10 mouse cellular contexts compared by ENCODE assay signal in the genomic region with DNA sequence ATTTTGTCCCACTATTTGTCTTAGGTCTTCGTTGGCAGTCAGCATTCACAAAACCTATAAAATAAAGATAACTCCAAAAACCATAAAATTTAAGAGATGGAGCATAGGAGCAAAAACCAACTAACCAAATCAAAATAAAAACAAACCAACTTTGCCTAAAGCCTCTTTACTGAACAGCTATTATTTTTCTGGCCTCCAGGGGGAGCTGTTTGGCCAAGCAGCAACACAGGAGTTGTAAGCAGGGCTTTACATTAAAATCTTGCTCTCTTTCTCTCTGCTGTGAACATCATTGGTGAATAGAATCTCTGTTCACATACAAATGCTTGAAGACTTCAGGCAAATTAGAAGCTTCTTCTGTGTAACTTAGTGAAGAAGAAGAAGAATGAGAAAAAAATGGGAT. TPM values are rescaled to one million over a fixed set of nuclear protein-coding genes. Genes with fewer than 3 reads are reported as not detected.
DNase-seq lines count a peak whose midpoint lies in the region; ATAC-seq and TF ChIP-seq lines count a peak whose summit lies in the region.
"Had no signal": no experiment of that assay in that cellular context is flagged by ENCODE, and none has a peak within 500 bp of the region (broad histone marks: within the 10 kb centered on the region; RNA-seq: fewer than 3 reads in every experiment).

No protein-coding gene starts in this region.

- H3K4me2 ChIP-seq in forebrain, postnatal 0 days (ENCODE audit: low read depth) = no peak overlapping the region
- no peak overlapping the region for H3K4me2 ChIP-seq in forebrain, embryonic 12.5 days
- H3K4me2 ChIP-seq in liver, embryonic 12.5 days = no peak overlapping the region
- H3K4me2 ChIP-seq: heart, embryonic 15.5 days had no signal

- peak; percentile 71 for DNase-seq in forebrain, postnatal 0 days
- peak; percentile 24 for DNase-seq in liver, adult 2 months (ENCODE audit: extremely low read depth, low read depth, low spot score)
- DNase-seq in R1 (ENCODE audit: low read depth, low spot score) = peak; percentile 51
- DNase-seq in embryonic facial prominence, embryonic 10.5 days (ENCODE audit: low spot score) = peak; percentile 30
- DNase-seq in lung, postnatal 36 days = peak; percentile 53
- no peak for DNase-seq in gastrocnemius, adult 18-20 months (ENCODE audit: low spot score)

- no peak overlapping the region for H3K9ac ChIP-seq in forebrain, postnatal 0 days
- H3K9ac ChIP-seq in forebrain, embryonic 12.5 days = no peak overlapping the region
- H3K9ac ChIP-seq in liver, adult 2 months (ENCODE audit: low read depth, low read length) = no peak overlapping the region
- H3K9ac ChIP-seq in liver, embryonic 12.5 days = no peak overlapping the region
- H3K9ac ChIP-seq: heart, embryonic 15.5 days had no signal

- whole genome bisulfite sequencing in forebrain, postnatal 0 days = 0% methylated on average over 1 of the region's 1 CpGs
- 0% methylated on average over 1 of the region's 1 CpGs for WGBS in forebrain, embryonic 12.5 days
- WGBS in liver, adult 2 months = 2% methylated on average over 1 of the region's 1 CpGs
- 0% methylated on average over 1 of the region's 1 CpGs for WGBS in liver, embryonic 12.5 days (ENCODE audit: insufficient replicate concordance)
- 7% methylated on average over 1 of the region's 1 CpGs for whole genome bisulfite sequencing in embryonic facial prominence, embryonic 10.5 days

- no peaks in the 10 kb centered on the region for H3K27me3 ChIP-seq in forebrain, postnatal 0 days (ENCODE audit: insufficient read depth, low read length)
- no peaks in the 10 kb centered on the region for H3K27me3 ChIP-seq in forebrain, embryonic 12.5 days
- no peaks in the 10 kb centered on the region for H3K27me3 ChIP-seq in liver, adult 2 months (ENCODE audit: control insufficient read depth, insufficient read depth, low read length)
- no peaks in the 10 kb centered on the region; the same call in 1 of the 2 replicates for H3K27me3 ChIP-seq in liver, embryonic 12.5 days (replicated peaks)
- no peaks in the 10 kb centered on the region for H3K27me3 ChIP-seq in embryonic facial prominence, embryonic 10.5 days (replicated peaks; ENCODE audit: low read depth, poor library complexity, severe bottlenecking)
- H3K27me3 ChIP-seq: heart, embryonic 15.5 days had no signal

- H3K4me1 ChIP-seq in forebrain, postnatal 0 days (ENCODE audit: insufficient read depth) = no peaks in the 10 kb centered on the region
- H3K4me1 ChIP-seq in forebrain, embryonic 12.5 days = peaks cover 5% of the 10 kb centered on the region
- H3K4me1 ChIP-seq in liver, adult 2 months (ENCODE audit: control insufficient read depth, insufficient read depth, low read length) = no peaks in the 10 kb centered on the region; the same call in 1 of the 2 replicates
- peaks cover 5% of the 10 kb centered on the region for H3K4me1 ChIP-seq in liver, embryonic 12.5 days
- peaks cover 4% of the 10 kb centered on the region for H3K4me1 ChIP-seq in embryonic facial prominence, embryonic 10.5 days

- no peaks in the 10 kb centered on the region for H3K9me3 ChIP-seq in forebrain, postnatal 0 days (ENCODE audit: low read length)
- H3K9me3 ChIP-seq in forebrain, embryonic 12.5 days = no peaks in the 10 kb centered on the region
- no peaks in the 10 kb centered on the region for H3K9me3 ChIP-seq in liver, embryonic 12.5 days (replicated peaks)
- no peaks in the 10 kb centered on the region for H3K9me3 ChIP-seq in embryonic facial prominence, embryonic 10.5 days
- H3K9me3 ChIP-seq: heart, embryonic 15.5 days had no signal

- TF ChIP-seq POLR2A in liver, adult 2 months (IDR thresholded peaks at IDR 0.05; ENCODE audit: extremely low read depth, insufficient read depth, low read length) = no peak

- no peaks in the 10 kb centered on the region for H3K79me2 ChIP-seq in liver, adult 2 months (ENCODE audit: control insufficient read depth, insufficient read depth, low read length)

- ATAC-seq in forebrain, postnatal 0 days = peak; percentile 35; the same call in 1 of the 2 replicates
- ATAC-seq in forebrain, embryonic 12.5 days (ENCODE audit: low FRiP score) = no peak
- no peak for ATAC-seq in liver, embryonic 12.5 days

- H3K27ac ChIP-seq in forebrain, postnatal 0 days (ENCODE audit: low read depth, low read length) = no peak overlapping the region
- no peak overlapping the region for H3K27ac ChIP-seq in forebrain, embryonic 12.5 days
- H3K27ac ChIP-seq in liver, adult 2 months (replicated peaks; ENCODE audit: insufficient read depth, low read depth, low read length) = no peak overlapping the region
- H3K27ac ChIP-seq in liver, embryonic 12.5 days = no peak overlapping the region
- no peak overlapping the region for H3K27ac ChIP-seq in embryonic facial prominence, embryonic 10.5 days (replicated peaks)
- H3K27ac ChIP-seq: heart, embryonic 15.5 days had no signal

- no peaks in the 10 kb centered on the region for H3K36me3 ChIP-seq in forebrain, postnatal 0 days (ENCODE audit: insufficient read depth)
- H3K36me3 ChIP-seq in forebrain, embryonic 12.5 days (replicated peaks) = no peaks in the 10 kb centered on the region
- no peaks in the 10 kb centered on the region for H3K36me3 ChIP-seq in liver, adult 2 months (ENCODE audit: control insufficient read depth, insufficient read depth, low read length)
- H3K36me3 ChIP-seq in liver, embryonic 12.5 days = no peaks in the 10 kb centered on the region
- no peaks in the 10 kb centered on the region for H3K36me3 ChIP-seq in embryonic facial prominence, embryonic 10.5 days (replicated peaks)
- H3K36me3 ChIP-seq: heart, embryonic 15.5 days had no signal

- H3K4me3 ChIP-seq in forebrain, postnatal 0 days (ENCODE audit: low read depth, low read length) = no peak overlapping the region
- H3K4me3 ChIP-seq in forebrain, embryonic 12.5 days (replicated peaks) = no peak overlapping the region
- H3K4me3 ChIP-seq in liver, adult 2 months (ENCODE audit: insufficient read depth, low read depth, low read length) = no peak overlapping the region
- no peak overlapping the region for H3K4me3 ChIP-seq in liver, embryonic 12.5 days
- no peak overlapping the region for H3K4me3 ChIP-seq in embryonic facial prominence, embryonic 10.5 days
- H3K4me3 ChIP-seq: heart, embryonic 15.5 days; megakaryocyte, embryonic 14.5 days had no signal

- peak; percentile 80 for TF ChIP-seq CTCF in forebrain, postnatal 0 days (IDR thresholded peaks at IDR 0.05; ENCODE audit: low read depth)
- TF ChIP-seq CTCF in liver, adult 2 months (IDR thresholded peaks at IDR 0.05; ENCODE audit: low read depth, low read length) = peak; percentile 56; the same call in 1 of the 2 replicates

RNA-seq across cellular contexts. Expression of a gene that starts 5.1 kb away (rescaled TPM):
- 12.0 and 17.4 TPM in 2 replicates for total RNA-seq in forebrain, postnatal 0 days (2014; rRNA removed)
- polyA plus RNA-seq in forebrain, postnatal 0 days (2015; fragmentation: Nextera tagmentation; extraction: Ambion mirVana) = 40.6 and 43.4 TPM in 2 replicates
- polyA plus RNA-seq in forebrain, embryonic 12.5 days (2016; fragmentation: Nextera tagmentation; extraction: Ambion mirVana) = 44.9 and 48.2 TPM in 2 replicates
- 7.8 and 8.3 TPM in 2 replicates for total RNA-seq in liver, adult 2 months (2014; rRNA removed)
- polyA plus RNA-seq in liver, adult 2 months (2012; rRNA removed) = 2.7 and 3.1 TPM in 2 replicates
- polyA plus RNA-seq in liver, embryonic 12.5 days (2016; fragmentation: Nextera tagmentation; extraction: Ambion mirVana) = 44.4 and 47.6 TPM in 2 replicates
- polyA plus RNA-seq in embryonic facial prominence, embryonic 10.5 days (2016; fragmentation: Nextera tagmentation; extraction: Ambion mirVana) = 58.1 and 64.6 TPM in 2 replicates
- total RNA-seq in gastrocnemius, adult 18-20 months (2021) = 10 to 100 TPM; 34.1 to 36.0 TPM

Comparison
In these comparisons a context has a peak if more than half of its experiments do, and no peak if none do; other contexts are left out.
1. RNA of a gene that starts 5.1 kb away (polyA plus RNA-seq): 58.1 to 64.6 TPM in embryonic facial prominence, embryonic 10.5 days, 44.9 to 48.2 TPM in forebrain, embryonic 12.5 days, 44.4 to 47.6 TPM in liver, embryonic 12.5 days and 40.6 to 43.4 TPM in forebrain, postnatal 0 days; 2.7 to 3.1 TPM in liver, adult 2 months; every median in the first group is over 10 times any median in the second.